Mouse (Mus musculus): ENCODE data around the gene Ryr2.

DNA sequence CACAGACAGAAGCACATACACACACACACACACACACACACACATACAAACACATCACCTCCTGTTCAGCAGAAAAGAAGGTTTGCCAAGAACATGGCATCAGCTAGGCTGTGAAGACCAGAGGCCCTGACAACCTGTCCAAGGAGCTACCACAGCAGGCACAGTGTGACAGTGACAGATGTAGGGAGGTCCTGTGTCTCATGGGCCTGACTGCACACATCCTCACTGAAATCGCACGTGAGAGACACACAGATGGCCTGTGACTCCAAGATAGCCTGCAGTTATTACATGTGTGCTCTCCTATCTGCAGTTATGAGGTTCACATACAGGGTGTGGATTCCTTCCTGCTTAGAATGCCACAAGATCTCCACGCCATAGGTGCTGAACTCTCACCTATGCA lies 182.0 kb downstream of the Ryr2 start:
- TF ChIP-seq EP300 (IDR thresholded peaks at IDR 0.05) (no peak), CTCF (IDR thresholded peaks at IDR 0.05) (no peak)

Data from lung, postnatal 0 days (tissue).